Mouse (Mus musculus) cerebellum, adult 2 months (tissue): ENCODE measurements at regions not wholly inside any gene's neighbourhood (a gene's known extent, or its start where the extent isn't known, plus 50 kb on each side); places are given as distances from the start of the nearest gene placed in this dataset.

Experiments used
- DNase-seq, 2 experiments: peaks; one replicate each; pipeline ENCODE4 v3.0.0; 2021
- H3K27ac ChIP-seq: fragments of 200-500 bp; 2 replicates; pipeline ENCODE4 v1.5.1; 2012; ENCODE audit warnings: low read length, control low read depth, inconsistent platforms; ENCODE audit not compliant: insufficient read depth
- H3K27me3 ChIP-seq: fragments of 200-500 bp; 2 replicates; pipeline ENCODE4 v1.6.1; 2012; ENCODE audit warnings: inconsistent platforms, mild to moderate bottlenecking, low read length, moderate library complexity; ENCODE audit not compliant: control insufficient read depth, insufficient read depth
- H3K4me1 ChIP-seq: fragments of 200-500 bp; 2 replicates; pipeline ENCODE4 v1.6.1; 2011; ENCODE audit warnings: low read length; ENCODE audit not compliant: control insufficient read depth, insufficient read depth
- H3K4me3 ChIP-seq: fragments of 200-500 bp; replicated peaks from 2 replicates; pipeline ENCODE3; 2011; ENCODE audit warnings: mild to moderate bottlenecking, low read depth, low read length, control low read depth; ENCODE audit not compliant: insufficient read depth
- CTCF ChIP-seq: fragments of 200-500 bp; IDR thresholded peaks from 2 replicates; pipeline ENCODE4 v1.5.1; 2011; ENCODE audit warnings: low read depth, mild to moderate bottlenecking, control low read depth, low read length, moderate library complexity, borderline replicate concordance; ENCODE audit not compliant: insufficient read depth
- POLR2A ChIP-seq: fragments of 200-500 bp; IDR thresholded peaks from 2 replicates; pipeline ENCODE4 v1.6.1; 2011; ENCODE audit warnings: low read length, control low read depth, borderline replicate concordance; ENCODE audit not compliant: insufficient read depth
- WGBS: fragments of 180-500 bp; shearing (Covaris S2); methylation state at CpG from one replicate; pipeline ENCODE4 v1.1.7; 2018; 5-methylcytosine and 5-hydroxymethylcytosine counted together

- H3K4me1 ChIP-seq: no peaks in the 10 kb centered on the region
- WGBS: 12% methylated on average over 2 of the region's 2 CpGs
- TF ChIP-seq CTCF: no peak
- no peak for TF ChIP-seq POLR2A
- no peak overlapping the region for H3K4me3 ChIP-seq
- no peaks in the 10 kb centered on the region for H3K27me3 ChIP-seq
- DNase-seq: no peak
- no peak overlapping the region for H3K27ac ChIP-seq
These were observed 56.1 kb upstream of the Fggy start for GRCm38 (mm10) chr4:95501164-95501563.

GRCm38 (mm10) chr4:95507141-95507945, 50.0 kb upstream of the Fggy start:
- TF ChIP-seq POLR2A: no peak
- no peak for TF ChIP-seq CTCF
- WGBS: 48% methylated on average over 7 of the region's 7 CpGs
- no peak for DNase-seq
- Histone ChIP-seq H3K27ac (no peak overlapping the region), H3K27me3 (no peaks in the 10 kb centered on the region), H3K4me3 (no peak overlapping the region), H3K4me1 (no peaks in the 10 kb centered on the region)
